Mouse (Mus musculus) spleen, adult 2 months (tissue): ENCODE results near the gene Zc2hc1c.

Experiments
- CTCF ChIP-seq: fragments of 200-500 bp; IDR thresholded peaks from 2 replicates; pipeline ENCODE4 v1.5.1; 2011; ENCODE audit warnings: mild to moderate bottlenecking, inconsistent platforms; ENCODE audit not compliant: insufficient read depth, insufficient read length, insufficient replicate concordance; ENCODE audit errors: extremely low read depth
- POLR2A ChIP-seq: fragments of 200-500 bp; IDR thresholded peaks from 2 replicates; pipeline ENCODE4 v1.6.1; 2011; ENCODE audit warnings: low read depth, low read length, inconsistent platforms

GRCm38 (mm10) chr12:85338815-85339214 is 50.4 kb downstream of the Zc2hc1c start:
- no peak for TF ChIP-seq CTCF
- no peak for TF ChIP-seq POLR2A
